Mouse (Mus musculus): ENCODE data around the gene Tubgcp2.

DNA sequence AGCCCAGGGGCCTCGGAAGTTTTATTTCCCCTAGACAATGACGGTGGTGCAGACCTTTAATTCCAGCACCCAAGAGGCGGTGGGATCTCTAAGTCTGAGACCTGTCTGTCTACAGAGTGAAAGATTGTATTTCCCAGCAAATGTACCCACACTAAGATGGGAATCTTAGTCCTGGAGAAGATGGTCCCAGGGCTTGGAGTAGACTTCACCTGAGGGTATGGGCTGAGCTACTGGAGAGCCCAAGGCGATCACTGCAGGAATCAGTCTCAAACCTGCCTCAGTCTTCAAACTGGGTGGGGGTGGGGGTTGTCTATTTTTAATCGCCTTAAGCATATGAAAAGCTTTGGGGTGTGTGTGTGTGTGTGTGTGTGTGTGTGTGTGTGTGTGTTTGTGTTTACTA is 90.4 kb downstream of the Tubgcp2 start:
- TF ChIP-seq CTCF (IDR thresholded peaks at IDR 0.05; ENCODE audit: low read depth) (no peak), EP300 (IDR thresholded peaks at IDR 0.05; ENCODE audit: low read depth) (no peak)

Measured in heart, postnatal 0 days (tissue).